Mouse (Mus musculus) common myeloid progenitor, adult 5-6 weeks (primary cell): ENCODE measurements around the gene Gm3676. TPM values are rescaled to one million over a fixed set of nuclear protein-coding genes. Genes with fewer than 3 reads are reported as not detected.
"Not testable (repeated sequence)": the region's sequence is repeated elsewhere in the genome, so short reads cannot be mapped to it uniquely, and the experiment has no call there.

Experiments
- ATAC-seq: replicated peaks from 2 replicates; pipeline ENCODE4 v1.8.0; 2016; ENCODE audit warnings: low read depth, mild to moderate bottlenecking, moderate TSS enrichment, inconsistent platforms; ENCODE audit not compliant: poor library complexity, severe bottlenecking
- total RNA-seq: library from RNA; stranded (forward); fragments of 200-1000, 187-1606 nt; gene quantifications from 2 replicates; pipeline ENCODE4 v1.2.3, GENCODE M21; 2017

The Gm3676 gene
- total RNA-seq: not detected in 2 replicates

DNA sequence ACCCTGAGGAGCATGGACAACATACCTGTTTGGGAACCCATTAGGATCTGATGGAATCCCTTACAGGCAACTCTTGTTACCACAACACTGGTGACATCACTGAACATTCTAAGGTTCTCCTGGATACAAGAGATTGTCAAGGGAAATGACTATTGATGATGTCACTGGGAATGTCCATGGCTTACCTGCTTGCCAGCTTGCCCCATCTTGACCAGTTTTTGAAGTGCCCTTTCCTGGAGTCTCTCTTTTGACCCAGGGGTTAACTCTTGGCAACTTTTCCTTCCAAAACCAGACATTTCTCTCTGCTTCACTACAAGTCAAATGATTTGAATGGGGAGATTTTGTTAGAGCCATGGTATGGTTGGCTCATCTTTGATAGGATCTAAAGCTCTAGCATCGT lies at the start of gene Gm3676:
Gene Gm3676 (minus strand): TSS at position 101 of the 400 bp plus-strand sequence.
- not testable (repeated sequence) for ATAC-seq

DNA sequence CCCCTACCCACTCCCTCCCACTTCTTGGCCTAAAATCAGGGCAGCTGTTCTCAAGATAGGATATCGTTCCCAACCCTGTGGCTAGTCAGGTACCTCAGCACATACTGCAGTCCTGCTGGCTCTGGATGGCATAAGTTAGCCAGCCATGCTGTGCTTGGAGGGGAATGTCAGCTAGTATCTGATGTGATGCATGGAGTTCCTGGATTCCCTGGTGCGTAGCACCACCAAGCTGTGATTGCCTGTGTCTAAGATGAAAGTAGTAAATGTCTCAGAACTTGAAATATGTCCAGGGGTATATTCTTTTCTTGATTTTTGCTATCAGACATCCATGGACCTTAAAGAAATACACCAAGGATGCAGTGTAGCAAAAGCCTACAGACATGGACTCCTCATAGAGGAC lies 1.9 kb upstream of the Gm3676 start:
- not testable (repeated sequence) for ATAC-seq

DNA sequence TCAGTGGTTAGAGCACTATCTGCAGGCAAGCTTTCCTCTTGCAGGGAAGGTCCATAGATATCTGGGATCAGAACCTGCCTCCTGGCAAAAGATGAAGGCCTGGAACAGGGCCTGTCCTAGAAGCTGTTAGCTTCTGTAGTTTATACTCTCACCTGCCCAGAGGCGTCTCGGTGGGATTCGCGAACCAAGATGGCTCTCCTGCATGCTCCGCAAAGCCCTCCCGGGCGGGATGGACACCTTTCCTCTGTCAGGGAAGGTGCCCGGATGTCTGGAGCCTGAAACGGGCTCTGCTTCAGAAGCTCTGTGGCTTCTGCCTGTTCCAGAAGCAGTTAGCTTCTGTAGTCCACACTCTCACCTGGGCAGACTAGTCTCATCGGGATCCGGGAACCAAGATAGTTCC lies 16.1 kb downstream of the Gm3676 start:
- ATAC-seq: not testable (repeated sequence)

DNA sequence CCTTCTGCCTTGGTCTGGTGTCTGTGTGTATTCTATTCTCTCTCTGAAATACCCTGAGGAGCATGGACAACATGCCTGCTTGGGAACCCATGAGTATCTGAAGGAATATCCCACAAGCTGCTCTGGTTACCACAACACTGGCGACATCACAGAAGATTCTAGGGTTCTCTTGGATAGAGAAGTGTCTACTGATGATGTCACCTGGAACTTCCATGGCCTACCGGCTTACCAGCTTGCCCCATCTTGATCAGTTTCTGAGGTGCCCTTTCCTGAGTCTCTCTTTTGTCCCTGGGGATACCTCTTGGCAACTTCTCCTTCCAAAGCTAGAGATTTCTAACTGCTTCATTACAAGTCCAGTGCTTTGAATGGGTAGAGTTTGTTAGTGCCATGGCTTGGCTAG lies 21.8 kb downstream of the Gm3676 start, which contains the start of gene Gm3072:
Gene Gm3072 (minus strand): TSS at position 101 of the 400 bp plus-strand sequence.
- not testable (repeated sequence) for ATAC-seq

DNA sequence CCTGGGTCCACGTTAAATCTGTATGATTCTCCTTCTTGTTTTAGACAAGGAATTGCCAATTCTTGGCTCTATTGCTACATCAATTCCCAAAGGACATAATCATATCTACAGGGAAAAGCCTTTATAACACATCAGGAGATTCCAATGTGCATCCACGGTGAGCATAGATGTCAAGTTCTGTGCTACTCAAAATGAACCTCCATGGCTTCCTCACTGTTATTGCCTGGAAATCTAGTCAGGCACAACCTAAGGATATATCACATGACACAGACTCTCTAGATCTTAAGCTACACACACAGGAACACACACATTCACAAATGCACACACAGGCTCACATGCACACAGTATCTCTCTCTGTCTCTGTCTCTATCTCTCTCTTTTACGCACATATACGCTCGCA lies 23.8 kb downstream of the Gm3676 start:
- not testable (repeated sequence) for ATAC-seq

DNA sequence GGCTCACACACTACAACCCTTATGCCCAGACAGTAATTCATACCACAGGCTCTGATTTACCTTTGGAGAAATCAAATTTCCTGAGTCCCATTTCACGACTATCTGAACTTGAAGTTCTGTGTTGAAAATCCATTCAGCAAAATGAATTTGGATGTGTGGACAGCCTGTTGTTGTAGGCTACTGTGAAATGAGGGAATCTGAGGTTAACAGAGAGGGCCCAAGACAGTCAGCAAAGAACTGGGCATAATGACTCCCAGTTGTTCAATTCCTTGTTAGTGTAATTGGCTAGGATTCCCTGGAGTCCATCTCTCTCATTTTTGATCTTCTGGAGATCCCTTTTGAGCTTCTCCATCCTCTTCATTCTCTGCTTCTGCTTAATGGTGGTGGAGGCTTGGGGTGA lies 35.6 kb downstream of the Gm3676 start:
- not testable (repeated sequence) for ATAC-seq

DNA sequence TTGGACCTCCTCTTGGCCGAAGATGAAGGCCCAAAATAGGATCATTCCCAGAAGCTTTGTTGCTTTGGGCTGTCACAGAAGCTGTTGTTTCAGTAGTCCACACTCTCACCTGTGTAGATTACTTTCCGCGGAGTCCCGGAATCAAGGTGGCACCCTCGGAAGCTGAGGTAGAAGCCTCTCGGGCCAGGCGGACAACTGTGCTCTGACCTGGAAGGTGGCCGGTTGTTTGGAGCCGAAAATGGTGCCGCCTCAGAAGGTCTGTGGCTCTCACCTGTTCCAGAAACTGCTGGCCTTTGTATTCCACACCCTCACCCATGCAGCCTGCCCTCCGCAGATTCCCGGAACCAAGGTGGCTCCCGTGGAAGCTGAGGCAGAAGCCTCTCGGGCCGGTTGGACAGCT lies 45.4 kb downstream of the Gm3676 start:
- not testable (repeated sequence) for ATAC-seq

Other genes starting within 250 kb of the Gm3676 start
- gene Gm6482, start 238.2 kb downstream of the Gm3676 start, total RNA-seq: not detected in 2 replicates
- not detected in 2 replicates for gene Gm7954, start 193.0 kb downstream of the Gm3676 start, total RNA-seq
- not detected in 2 replicates for gene Gm3486, start 157.0 kb downstream of the Gm3676 start, total RNA-seq
- gene Gm7970, start 90.9 kb downstream of the Gm3676 start, total RNA-seq: not detected in 2 replicates
- not detected in 2 replicates for gene 1700049E17Rik2, start 73.3 kb downstream of the Gm3676 start, total RNA-seq
- not detected in 2 replicates for gene Gm3072, start 21.9 kb downstream of the Gm3676 start, total RNA-seq
- not detected in 2 replicates for gene Gm8068, start 55.4 kb upstream of the Gm3676 start, total RNA-seq
- gene Gm7929, start 104.1 kb upstream of the Gm3676 start, total RNA-seq: not detected in 2 replicates
- not detected in 2 replicates for gene Gm47189, start 126.0 kb upstream of the Gm3676 start, total RNA-seq